Mouse (Mus musculus): ENCODE results near the gene Tmem200b.

- TF ChIP-seq TAL1 (IDR thresholded peaks at IDR 0.05; ENCODE audit: low read length), result no peak
- TF ChIP-seq GATA1 (IDR thresholded peaks at IDR 0.05; ENCODE audit: low read depth, low read length), result no peak
- TF ChIP-seq CTCF (IDR thresholded peaks at IDR 0.05 in 2 of 3, conservative IDR thresholded peaks at IDR 0.05 in 1 of 3; ENCODE audit: control insufficient read depth in 1 of 3, insufficient read depth in 1 of 3, low read depth in 2 of 3, low read length in 3 of 3, poor library complexity in 1 of 3, severe bottlenecking in 1 of 3), result no peak
- no peak for TF ChIP-seq USF1 (IDR thresholded peaks at IDR 0.05; ENCODE audit: low read depth, low read length)
- TF ChIP-seq CHD1 (IDR thresholded peaks at IDR 0.05; ENCODE audit: low read depth, low read length), result no peak
- no peak for TF ChIP-seq MAFK (IDR thresholded peaks at IDR 0.05; ENCODE audit: borderline replicate concordance, low read depth, low read length)
- no peak for TF ChIP-seq USF2 (IDR thresholded peaks at IDR 0.05; ENCODE audit: borderline replicate concordance in 1 of 2, insufficient read depth in 1 of 2, low read depth in 1 of 2, low read length in 2 of 2)
- TF ChIP-seq EP300 (IDR thresholded peaks at IDR 0.05; ENCODE audit: low read depth in 1 of 2, low read length in 2 of 2), result no peak
- no peak for TF ChIP-seq POLR2A (IDR thresholded peaks at IDR 0.05; ENCODE audit: control insufficient read depth in 1 of 2, insufficient read depth in 1 of 2, low read depth in 1 of 2, low read length in 2 of 2, poor library complexity in 1 of 2)
- TF ChIP-seq ELF1 (IDR thresholded peaks at IDR 0.05; ENCODE audit: low read depth, low read length), result no peak
- TF ChIP-seq ZNF384 (IDR thresholded peaks at IDR 0.05; ENCODE audit: low read depth, low read length), result no peak
- TF ChIP-seq SIN3A (IDR thresholded peaks at IDR 0.05; ENCODE audit: low read length), result no peak
- no peak for TF ChIP-seq MEF2A (IDR thresholded peaks at IDR 0.05; ENCODE audit: extremely low read depth, insufficient replicate concordance, low read depth, low read length, poor library complexity, severe bottlenecking)
These were observed 5.7 kb upstream of the Tmem200b start for GRCm38 (mm10) chr4:131915821-131916328.

Measured in MEL (cell line).